Mouse (Mus musculus) midbrain, embryonic 16.5 days (tissue): Measurements from ENCODE around the gene Tbxas1. TPM values are rescaled to one million over a fixed set of nuclear protein-coding genes. Genes with fewer than 3 reads are reported as not detected.

Experiments
- ATAC-seq: fragments of 200-750 bp; cut with Nextera tagmentation; 2 replicates; pipeline ENCODE4 v1.8.0; 2017; ENCODE audit warnings: moderate TSS enrichment
- H3K27ac ChIP-seq: fragments of 300-500 bp; sonication (generic); 2 replicates; pipeline ENCODE4 v1.5.1; 2014; ENCODE audit warnings: mild to moderate bottlenecking, low read length, mixed read lengths
- H3K27me3 ChIP-seq: fragments of 300-500 bp; sonication (generic); 2 replicates; pipeline ENCODE4 v1.6.1; 2014; ENCODE audit warnings: low read depth, low read length, mixed read lengths; ENCODE audit not compliant: control insufficient read depth, insufficient read depth
- H3K36me3 ChIP-seq: fragments of 300-500 bp; sonication (generic); 2 replicates; pipeline ENCODE4 v1.6.1; 2014; ENCODE audit warnings: mild to moderate bottlenecking, low read length, moderate library complexity, mixed read lengths; ENCODE audit not compliant: control insufficient read depth, insufficient read depth
- H3K4me1 ChIP-seq: fragments of 300-500 bp; sonication (generic); 2 replicates; pipeline ENCODE4 v1.6.1; 2014; ENCODE audit warnings: mild to moderate bottlenecking, low read length, mixed read lengths; ENCODE audit not compliant: control insufficient read depth, insufficient read depth
- H3K4me2 ChIP-seq: fragments of 300-500 bp; sonication (generic); 2 replicates; pipeline ENCODE4 v1.6.1; 2014; ENCODE audit warnings: mild to moderate bottlenecking, low read length, mixed read lengths
- H3K4me3 ChIP-seq: fragments of 300-500 bp; sonication (generic); 2 replicates; pipeline ENCODE4 v1.5.1; 2014; ENCODE audit warnings: low read depth, mild to moderate bottlenecking, low read length, moderate library complexity, mixed read lengths
- H3K9ac ChIP-seq: fragments of 300-500 bp; sonication (generic); 2 replicates; pipeline ENCODE4 v1.6.1; 2014; ENCODE audit warnings: low read depth, low read length, mixed read lengths
- H3K9me3 ChIP-seq: fragments of 300-500 bp; sonication (generic); replicated peaks from 2 replicates; pipeline ENCODE4 v1.6.1; 2014; ENCODE audit warnings: mild to moderate bottlenecking, low read length, mixed read lengths; ENCODE audit not compliant: control insufficient read depth, poor library complexity, severe bottlenecking
- WGBS: fragments of 180-500 bp; shearing (Covaris S2); extraction: QIAGEN DNeasy Blood & Tissue Kit; methylation state at CpG from one replicate; pipeline ENCODE4 v1.1.7; 2014; 5-methylcytosine and 5-hydroxymethylcytosine counted together
- polyA plus RNA-seq: library from polyadenylated mRNA; unstranded; fragments of >200 nt; fragmentation: Nextera tagmentation; extraction: Ambion mirVana; gene quantifications from 2 replicates; pipeline ENCODE4 v1.2.1, GENCODE M21; 2015

The Tbxas1 gene
- polyA plus RNA-seq, 1 experiment from 2014 or later, result 1.8 TPM

- Histone ChIP-seq H3K4me3 (no peak overlapping the region), H3K9me3 (no peaks in the 10 kb centered on the region), H3K27ac (no peak overlapping the region), H3K4me2 (no peak overlapping the region), H3K36me3 (no peaks in the 10 kb centered on the region), H3K4me1 (no peaks in the 10 kb centered on the region), H3K27me3 (no peaks in the 10 kb centered on the region), H3K9ac (no peak overlapping the region)
- ATAC-seq, result no peak
- WGBS, result 91% methylated on average over 10 of the region's 10 CpGs
Observed at GRCm38 (mm10) chr6:39013034-39013832, 138.0 kb downstream of the Tbxas1 start.

GRCm38 (mm10) chr6:39017942-39018341 lies 142.7 kb downstream of the Tbxas1 start:
- no peak overlapping the region for H3K27ac ChIP-seq
- 88% methylated on average over 11 of the region's 11 CpGs for WGBS
- no peak overlapping the region for H3K4me2 ChIP-seq
- H3K27me3 ChIP-seq, result no peaks in the 10 kb centered on the region
- H3K4me3 ChIP-seq, result no peak overlapping the region
- no peaks in the 10 kb centered on the region for H3K36me3 ChIP-seq
- no peaks in the 10 kb centered on the region for H3K4me1 ChIP-seq
- no peak overlapping the region for H3K9ac ChIP-seq
- H3K9me3 ChIP-seq, result no peaks in the 10 kb centered on the region
- no peak for ATAC-seq

- Histone ChIP-seq H3K4me1 (no peaks in the 10 kb centered on the region), H3K9me3 (no peaks in the 10 kb centered on the region), H3K4me3 (no peak overlapping the region), H3K4me2 (no peak overlapping the region), H3K27ac (no peak overlapping the region), H3K36me3 (no peaks in the 10 kb centered on the region), H3K9ac (no peak overlapping the region), H3K27me3 (no peaks in the 10 kb centered on the region)
- WGBS, result 70% methylated on average over 7 of the region's 7 CpGs
- no peak for ATAC-seq
Observed at GRCm38 (mm10) chr6:39018805-39019204, 143.6 kb downstream of the Tbxas1 start.

GRCm38 (mm10) chr6:39019219-39019618 lies 144.0 kb downstream of the Tbxas1 start:
- no peak for ATAC-seq
- no peak overlapping the region for H3K9ac ChIP-seq
- no peaks in the 10 kb centered on the region for H3K4me1 ChIP-seq
- no peak overlapping the region for H3K27ac ChIP-seq
- no peaks in the 10 kb centered on the region for H3K36me3 ChIP-seq
- no peak overlapping the region for H3K4me3 ChIP-seq
- no peak overlapping the region for H3K4me2 ChIP-seq
- H3K9me3 ChIP-seq, result no peaks in the 10 kb centered on the region
- WGBS, result 86% methylated on average over 5 of the region's 5 CpGs
- H3K27me3 ChIP-seq, result no peaks in the 10 kb centered on the region

GRCm38 (mm10) chr6:39021909-39022308 lies 146.7 kb downstream of the Tbxas1 start:
- Histone ChIP-seq H3K4me2 (no peak overlapping the region), H3K36me3 (no peaks in the 10 kb centered on the region), H3K27me3 (no peaks in the 10 kb centered on the region), H3K9me3 (no peaks in the 10 kb centered on the region), H3K27ac (no peak overlapping the region), H3K9ac (no peak overlapping the region), H3K4me1 (no peaks in the 10 kb centered on the region), H3K4me3 (no peak overlapping the region)
- ATAC-seq, result no peak
- 85% methylated on average over 1 of the region's 1 CpGs for WGBS

- 76% methylated on average over 7 of the region's 7 CpGs for WGBS
- no peak for ATAC-seq
- Histone ChIP-seq H3K9ac (no peak overlapping the region), H3K4me2 (no peak overlapping the region), H3K4me1 (no peaks in the 10 kb centered on the region), H3K9me3 (no peaks in the 10 kb centered on the region), H3K36me3 (no peaks in the 10 kb centered on the region), H3K4me3 (no peak overlapping the region), H3K27ac (no peak overlapping the region), H3K27me3 (no peaks in the 10 kb centered on the region)
Observed at GRCm38 (mm10) chr6:39022461-39023181, 147.4 kb downstream of the Tbxas1 start.

- no peaks in the 10 kb centered on the region for H3K27me3 ChIP-seq
- 79% methylated on average over 4 of the region's 4 CpGs for WGBS
- no peak overlapping the region for H3K4me2 ChIP-seq
- H3K9me3 ChIP-seq, result no peaks in the 10 kb centered on the region
- H3K4me1 ChIP-seq, result no peaks in the 10 kb centered on the region
- H3K4me3 ChIP-seq, result no peak overlapping the region
- H3K27ac ChIP-seq, result no peak overlapping the region
- no peak for ATAC-seq
- no peaks in the 10 kb centered on the region for H3K36me3 ChIP-seq
- H3K9ac ChIP-seq, result no peak overlapping the region
Observed at GRCm38 (mm10) chr6:39024631-39025030, 149.4 kb downstream of the Tbxas1 start.

GRCm38 (mm10) chr6:39025038-39025437 lies 149.8 kb downstream of the Tbxas1 start:
- no peaks in the 10 kb centered on the region for H3K9me3 ChIP-seq
- no peaks in the 10 kb centered on the region for H3K4me1 ChIP-seq
- 83% methylated on average over 7 of the region's 7 CpGs for WGBS
- no peak overlapping the region for H3K9ac ChIP-seq
- ATAC-seq, result no peak
- H3K4me2 ChIP-seq, result no peak overlapping the region
- H3K4me3 ChIP-seq, result no peak overlapping the region
- no peaks in the 10 kb centered on the region for H3K36me3 ChIP-seq
- no peaks in the 10 kb centered on the region for H3K27me3 ChIP-seq
- no peak overlapping the region for H3K27ac ChIP-seq

- Histone ChIP-seq H3K27ac (no peak overlapping the region), H3K9ac (no peak overlapping the region), H3K4me2 (no peak overlapping the region), H3K36me3 (no peaks in the 10 kb centered on the region), H3K4me3 (no peak overlapping the region), H3K4me1 (no peaks in the 10 kb centered on the region), H3K9me3 (no peaks in the 10 kb centered on the region), H3K27me3 (no peaks in the 10 kb centered on the region)
- ATAC-seq, result no peak
- WGBS, result 80% methylated on average over 4 of the region's 4 CpGs
Observed at GRCm38 (mm10) chr6:39030714-39031113, 155.5 kb downstream of the Tbxas1 start.
